Mouse (Mus musculus) left cerebral cortex, postnatal 36 days (tissue): Measurements from ENCODE around the gene Atp6v1fnb. TPM values are rescaled to one million over a fixed set of nuclear protein-coding genes. Genes with fewer than 3 reads are reported as not detected.

Source experiments
- DNase-seq, 2 experiments: peaks; one replicate each; pipeline ENCODE4 v3.0.0; 2021 to 2022; ENCODE audit warnings: low spot score in 2 of 2, mixed read lengths in 1 of 2
- intact Hi-C: fragments of 180-260 bp; cut with DNase I; formaldehyde crosslinking; loops from one replicate; pipeline ENCODE4 v1.15.1; 2025
- total RNA-seq, 2 experiments: library from RNA; stranded (reverse); gene quantifications; 2 replicates each; pipeline ENCODE4 v1.2.3; 2021

The Atp6v1fnb gene
- total RNA-seq, 2 experiments from 2014 or later: 0.49 to 0.63 TPM

DNA sequence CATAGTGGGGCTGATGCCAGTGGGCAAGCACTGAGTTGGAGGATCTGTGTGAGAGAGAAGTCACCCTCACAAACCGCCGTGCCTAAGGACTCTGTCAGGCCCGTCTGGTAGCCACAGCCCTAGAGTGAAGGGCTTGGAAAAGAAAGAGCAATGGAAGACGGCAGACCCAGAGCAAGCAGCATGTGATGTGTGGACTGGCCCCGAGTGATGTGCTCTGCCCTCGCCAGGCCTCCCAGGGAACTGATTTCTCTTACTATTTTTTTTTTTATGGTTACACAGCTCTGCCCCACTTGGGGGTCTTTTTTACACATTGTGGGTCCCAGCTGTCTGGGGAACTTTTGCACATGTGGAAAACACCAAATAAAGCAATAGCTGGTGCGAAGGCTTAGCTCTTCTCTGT lies 9.7 kb upstream of the Atp6v1fnb start:
- DNase-seq: no peak
- intact Hi-C loops: no loop called here

DNA sequence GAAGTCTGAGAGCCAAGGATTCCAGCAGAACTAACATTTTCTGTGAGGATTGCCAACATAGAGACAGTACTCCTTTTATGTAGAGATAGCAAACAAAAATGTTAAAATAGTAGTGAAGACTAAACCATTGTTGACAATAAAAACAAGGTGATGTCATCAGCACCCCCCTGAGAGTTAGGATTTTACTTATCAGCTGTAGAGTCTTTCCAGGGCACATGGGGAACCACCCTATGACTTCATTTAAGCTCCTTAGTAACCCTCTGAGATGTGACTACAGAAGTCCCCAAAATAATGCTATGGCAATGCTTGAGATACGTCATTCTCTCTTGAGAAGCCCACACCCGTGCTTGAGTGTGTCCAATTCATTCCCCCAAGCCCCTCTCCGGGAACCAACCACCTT lies 7.8 kb upstream of the Atp6v1fnb start:
- intact Hi-C loops: no loop called here
- no peak for DNase-seq

DNA sequence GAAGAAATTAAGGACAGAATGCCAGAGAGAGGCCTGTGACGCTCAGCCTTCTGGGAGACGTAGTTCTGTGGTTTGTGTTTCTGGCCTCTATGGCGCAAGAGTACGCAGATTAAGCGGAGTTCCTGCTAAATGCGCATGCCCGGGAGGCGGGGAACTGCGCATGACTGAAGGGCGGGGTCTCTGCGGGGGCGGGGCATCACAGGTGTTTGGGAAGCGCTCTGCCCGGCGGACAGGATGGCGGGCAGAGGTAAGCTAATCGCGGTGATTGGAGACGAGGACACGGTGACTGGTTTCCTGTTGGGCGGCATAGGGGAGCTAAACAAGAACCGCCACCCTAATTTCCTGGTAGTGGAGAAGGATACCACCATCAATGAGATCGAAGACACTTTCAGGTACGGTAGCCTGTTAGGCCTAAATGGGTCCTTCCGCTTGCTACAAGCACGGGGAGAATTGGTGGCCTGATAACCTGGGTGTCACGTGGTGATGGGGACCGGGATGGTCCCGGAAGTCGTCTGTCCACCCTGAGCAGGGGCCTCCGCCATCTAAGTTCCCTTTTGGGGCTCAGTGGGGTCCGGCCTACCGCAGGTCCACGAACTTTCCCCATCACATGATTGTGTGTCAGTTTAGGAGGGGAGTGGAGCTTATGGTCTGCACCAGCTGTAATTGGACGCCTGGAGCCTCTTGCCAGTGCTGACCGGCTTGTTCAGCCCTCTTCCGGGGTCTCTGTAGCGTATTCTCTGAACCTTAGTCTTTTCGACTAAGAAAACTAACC lies 3.5 kb upstream of the Atp6v1fnb start, which contains the start of gene Atp6v1f:
TSS of gene Atp6v1f (plus strand) at position 136 of the 772 bp plus-strand sequence.
- peak; percentile 89 to 91 for DNase-seq
- intact Hi-C loops: no loop called here

DNA sequence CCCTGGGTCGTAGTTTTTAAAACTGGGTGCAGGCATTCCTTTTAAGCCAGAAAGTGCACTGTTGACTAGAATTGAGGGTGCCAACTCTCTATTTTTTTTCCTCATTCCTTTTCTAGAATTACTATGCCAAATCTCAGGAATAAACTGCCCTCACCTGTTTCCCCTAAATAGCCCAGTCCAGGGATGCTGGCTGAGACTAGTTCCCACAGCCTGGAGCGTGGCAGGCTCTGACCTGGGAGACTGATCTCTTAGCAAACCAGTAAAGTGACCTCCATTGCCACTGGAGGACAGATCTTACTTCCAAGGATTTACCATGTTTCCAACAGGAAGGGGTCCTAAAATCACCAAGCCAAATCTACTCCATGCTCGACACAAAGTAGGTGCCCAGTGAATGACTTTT lies 2.4 kb upstream of the Atp6v1fnb start:
- DNase-seq: no peak
- intact Hi-C loops: no loop called here

DNA sequence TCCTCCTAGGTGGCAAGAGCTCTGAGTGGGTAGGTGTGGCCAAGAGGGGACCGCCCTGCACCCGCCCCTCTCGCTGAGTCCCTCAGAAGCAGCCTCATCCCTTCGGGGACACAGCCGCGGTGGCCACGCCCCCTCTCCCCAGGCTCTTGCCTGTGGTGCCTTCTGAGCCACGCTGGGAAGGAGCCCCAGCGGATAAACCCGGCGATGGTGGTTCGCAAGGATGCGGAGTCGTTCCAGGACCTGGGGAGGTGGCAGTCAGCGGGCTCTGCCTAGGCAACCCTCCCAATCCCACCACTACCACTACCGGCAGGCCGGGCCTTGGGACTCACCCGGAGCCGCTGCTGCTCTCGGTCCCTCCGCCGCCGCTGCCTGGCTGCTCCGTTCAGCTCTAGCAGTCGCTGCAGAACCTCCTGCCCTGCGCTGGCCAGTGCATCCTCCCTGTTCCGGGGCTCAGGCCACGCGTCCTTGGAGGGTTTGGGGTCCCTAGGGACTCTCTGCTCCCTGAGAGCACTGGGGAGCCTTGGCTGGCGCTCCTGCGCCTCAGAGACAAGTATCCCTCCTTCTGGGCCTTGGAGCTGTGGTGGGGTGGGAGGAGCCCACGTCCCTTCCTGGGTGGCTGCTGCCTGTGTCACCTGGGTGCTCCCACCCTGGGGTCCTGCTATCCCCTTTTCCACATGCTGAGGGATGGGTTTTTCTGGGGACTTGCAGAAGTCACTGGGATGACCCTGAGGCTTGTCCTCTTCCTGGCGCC lies 2.9 kb downstream of the Atp6v1fnb start:
- intact Hi-C loops: no loop called here
- DNase-seq: peak; percentile 72 to 81

DNA sequence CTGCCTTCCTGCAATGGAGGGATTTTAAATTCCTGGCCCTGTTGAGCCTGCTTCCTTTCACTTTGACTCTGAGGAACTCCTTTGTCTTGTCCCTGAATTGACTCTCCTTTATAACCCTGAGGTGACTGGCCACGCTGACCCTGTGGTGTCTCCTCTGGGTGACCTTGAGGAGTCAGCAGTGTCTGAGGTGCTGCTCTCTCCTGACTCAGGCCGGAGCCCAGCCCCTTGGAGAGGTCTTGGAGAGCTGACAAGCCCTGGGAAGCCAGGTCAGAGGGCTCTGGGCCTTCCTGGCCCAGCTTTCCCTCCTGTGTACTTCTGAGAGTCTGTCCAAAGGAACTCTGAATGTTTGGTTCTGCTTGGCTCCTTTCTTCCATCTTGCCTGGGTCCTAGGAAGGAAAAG lies 3.5 kb downstream of the Atp6v1fnb start:
- intact Hi-C loops: no loop called here
- DNase-seq: no peak

DNA sequence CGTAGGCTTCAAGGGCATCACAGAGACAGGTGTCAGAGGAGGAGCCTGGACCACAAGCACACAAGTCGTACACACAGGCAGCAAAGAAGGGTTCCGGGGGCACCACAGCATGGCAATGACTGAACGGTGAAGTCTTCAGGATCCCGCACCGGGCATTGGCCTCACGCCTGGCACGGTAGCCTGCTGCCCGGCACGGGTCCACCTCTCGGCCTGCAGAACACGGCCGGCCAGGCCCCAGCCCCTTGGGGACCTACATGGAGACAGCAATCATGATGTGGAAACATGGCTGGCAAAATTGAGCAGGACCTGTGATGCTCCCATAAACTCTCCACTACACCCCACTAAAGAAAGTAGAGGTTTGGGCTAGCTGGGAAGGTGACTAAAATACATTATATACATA lies 11.5 kb downstream of the Atp6v1fnb start:
- no peak for DNase-seq
- intact Hi-C loops: no loop called here

DNA sequence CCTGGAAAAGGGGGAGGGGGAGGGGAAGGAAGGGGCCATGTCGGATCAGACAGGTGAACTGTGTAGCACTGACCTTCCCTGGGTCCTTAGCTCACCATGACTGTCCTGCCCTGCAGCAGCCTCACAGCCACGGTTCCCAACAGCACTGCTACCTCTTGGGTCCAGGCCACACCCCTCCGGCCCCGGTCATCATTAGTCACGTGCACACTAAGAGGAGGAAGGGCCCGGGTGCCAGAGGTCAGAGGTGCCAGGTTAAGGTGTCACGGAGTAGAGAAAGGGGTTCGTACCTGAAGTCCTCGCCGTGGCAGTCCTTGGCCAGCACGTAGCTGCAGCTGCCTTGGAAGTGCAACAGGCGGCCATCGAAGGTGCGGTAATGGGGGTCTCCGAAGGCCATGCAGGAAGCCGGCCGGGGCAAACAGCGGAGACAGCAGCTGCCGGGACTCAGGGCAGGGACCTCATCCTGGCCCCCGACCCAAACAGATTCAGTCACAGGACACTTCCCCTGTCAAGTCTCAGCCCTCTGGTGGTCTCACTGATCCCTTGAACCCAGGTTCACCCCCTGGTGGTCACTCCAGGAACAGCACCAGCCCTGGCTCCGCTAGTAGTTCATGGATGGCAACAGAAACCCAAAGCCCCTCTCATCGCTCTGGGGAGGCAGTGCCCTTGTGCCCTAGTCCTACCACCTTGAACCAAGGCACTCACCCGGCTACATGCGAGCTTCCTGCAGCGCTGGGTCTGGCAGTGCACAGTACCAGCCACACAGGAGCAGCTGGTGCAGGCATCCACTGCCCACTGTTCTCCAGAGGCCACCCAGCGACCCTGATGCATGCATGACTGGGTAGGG lies 13.7 kb downstream of the Atp6v1fnb start:
- intact Hi-C loops: loop anchor here (5.0 kb wide), 1 partner anchor 123 kb away; no protein-coding TSS in a partner anchor
- peak in 1 of 2 experiments; percentile 23 for DNase-seq

DNA sequence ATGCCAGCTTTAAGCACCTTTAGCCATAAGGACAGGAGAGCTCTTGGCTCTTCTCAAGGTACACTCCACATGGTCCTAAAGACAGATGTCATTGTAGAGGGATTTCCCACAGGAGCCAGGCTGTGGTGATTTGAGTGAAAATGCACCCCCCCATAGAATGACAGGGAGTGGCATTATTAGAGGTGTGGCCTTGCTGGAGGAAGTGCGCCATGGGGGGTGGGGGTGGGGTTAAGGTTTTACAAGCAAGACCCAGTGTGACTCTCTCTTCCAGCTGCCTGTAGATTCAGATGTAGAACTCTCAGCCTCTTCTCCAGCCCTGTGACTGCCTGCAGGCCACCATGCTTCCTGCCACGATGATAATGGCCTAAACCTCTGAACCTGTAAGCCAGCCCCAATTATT lies 14.7 kb downstream of the Atp6v1fnb start:
- intact Hi-C loops: loop anchor here (5.0 kb wide), 1 partner anchor 124 kb away; no protein-coding TSS in a partner anchor
- DNase-seq: no peak

DNA sequence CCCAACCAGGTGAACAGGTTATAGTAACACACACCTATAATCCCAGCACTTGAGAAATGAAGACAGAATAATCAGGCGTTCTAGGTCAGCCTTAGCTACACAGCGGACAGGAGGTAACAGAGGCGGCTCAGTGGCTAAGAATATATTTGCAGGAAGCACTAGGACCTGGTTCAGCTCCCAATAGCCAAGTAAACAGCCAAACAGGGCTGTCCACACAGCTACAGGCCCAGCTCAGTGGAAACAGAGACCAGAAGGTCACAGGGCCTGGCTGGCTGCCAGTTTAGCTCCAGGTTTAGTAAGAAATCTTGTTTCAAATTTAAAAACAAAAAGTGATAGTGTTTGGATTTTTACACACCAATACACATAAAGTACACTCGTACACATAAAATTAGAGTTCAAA lies 22.9 kb downstream of the Atp6v1fnb start:
- no peak for DNase-seq
- intact Hi-C loops: no loop called here

DNA sequence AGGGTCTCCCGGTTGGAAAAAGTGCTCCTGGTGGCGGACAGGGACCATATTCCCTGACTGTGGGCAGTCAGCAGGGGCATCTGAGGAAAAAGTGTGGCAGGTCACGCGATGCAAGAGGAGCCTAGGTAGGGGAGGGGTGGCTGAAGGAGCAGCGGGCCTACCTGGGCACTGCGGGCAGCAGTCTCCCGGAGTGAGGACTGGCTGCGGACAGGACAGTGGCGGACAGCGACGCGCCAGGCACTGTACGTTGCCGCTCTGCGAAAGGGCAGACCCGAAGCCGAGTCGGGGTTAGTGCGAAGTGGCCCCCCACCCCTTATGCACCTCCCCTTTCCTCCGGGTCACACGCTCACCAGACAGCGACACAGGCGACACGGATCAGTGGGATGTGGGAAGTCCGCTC lies 25.0 kb downstream of the Atp6v1fnb start:
- intact Hi-C loops: no loop called here
- no peak for DNase-seq

DNA sequence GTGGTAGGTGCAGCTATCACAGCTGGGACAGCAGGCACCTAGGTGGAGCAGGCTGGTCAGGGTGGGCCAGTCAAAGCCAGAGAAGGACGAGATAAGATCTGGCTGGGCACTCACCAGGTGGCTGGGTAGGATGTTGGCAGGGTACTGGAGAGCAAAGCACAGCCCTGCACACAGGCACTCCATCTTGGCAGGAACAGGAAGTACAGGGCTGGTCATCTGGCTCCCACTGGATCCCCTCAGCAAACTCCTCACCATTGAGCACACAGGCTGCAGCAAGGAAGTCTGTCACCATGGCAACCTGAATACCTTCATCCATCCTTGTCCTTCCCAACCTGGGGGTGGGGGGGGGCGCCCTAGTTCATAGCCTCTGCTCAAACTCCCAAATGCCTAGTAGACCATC lies 26.6 kb downstream of the Atp6v1fnb start:
- DNase-seq: no peak
- intact Hi-C loops: no loop called here

DNA sequence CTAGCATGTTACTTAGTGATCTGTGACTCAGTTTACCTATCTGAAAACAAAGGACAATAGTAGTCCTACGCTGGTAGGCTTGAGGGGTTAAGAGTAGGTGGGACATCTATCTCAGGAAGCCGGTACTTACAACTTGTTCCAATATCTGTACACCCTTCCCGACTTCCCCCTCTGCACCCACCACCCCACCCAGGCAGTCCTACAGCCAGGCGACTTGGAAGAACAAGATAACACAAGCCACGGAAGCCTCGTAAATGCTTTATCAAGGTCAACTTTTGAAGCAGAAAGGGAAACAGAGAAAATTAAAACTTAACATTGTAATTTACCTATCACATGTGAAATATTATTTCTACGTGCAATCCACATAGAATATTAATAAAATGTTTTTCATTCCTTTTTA lies 28.9 kb downstream of the Atp6v1fnb start:
- no peak for DNase-seq
- intact Hi-C loops: no loop called here

DNA sequence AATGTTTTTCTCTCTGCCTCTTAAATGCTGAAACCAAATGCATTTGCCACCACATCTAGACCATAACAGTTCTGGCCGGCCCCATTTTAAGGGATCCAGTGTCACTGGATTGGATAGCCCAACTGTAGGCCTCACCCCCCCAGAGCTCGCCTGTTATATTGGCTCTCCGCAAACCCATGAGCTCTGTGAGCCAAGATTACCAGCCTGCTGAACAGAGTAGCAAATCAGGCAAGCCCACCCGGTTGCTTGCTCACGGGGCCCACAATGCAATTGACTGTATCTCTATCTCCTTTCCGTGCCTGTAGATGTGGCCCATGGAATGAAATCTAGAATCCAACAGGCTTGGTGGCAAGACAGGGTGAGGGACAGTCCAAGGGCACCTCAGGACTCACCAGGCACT lies 29.6 kb downstream of the Atp6v1fnb start:
- no peak for DNase-seq
- intact Hi-C loops: no loop called here

DNA sequence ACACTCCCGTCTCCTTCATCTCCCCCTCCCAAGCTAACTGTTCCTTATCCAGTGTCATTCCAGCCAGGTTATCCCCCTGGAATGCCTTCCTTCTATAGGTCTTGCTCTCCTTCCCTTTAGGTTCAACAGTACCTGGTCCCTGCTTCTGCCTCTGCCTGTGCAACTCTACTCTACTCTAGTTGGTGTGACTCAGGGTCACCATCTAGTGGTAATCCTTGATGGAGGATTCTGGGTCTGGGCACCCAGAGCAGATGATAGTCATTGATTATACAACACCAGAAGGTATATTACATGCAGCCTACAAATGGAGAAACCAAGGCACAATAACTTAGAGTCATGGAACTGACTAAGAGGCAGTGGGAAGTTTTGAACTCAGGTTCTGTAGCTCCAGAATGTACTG lies 30.4 kb downstream of the Atp6v1fnb start:
- intact Hi-C loops: no loop called here
- no peak for DNase-seq

DNA sequence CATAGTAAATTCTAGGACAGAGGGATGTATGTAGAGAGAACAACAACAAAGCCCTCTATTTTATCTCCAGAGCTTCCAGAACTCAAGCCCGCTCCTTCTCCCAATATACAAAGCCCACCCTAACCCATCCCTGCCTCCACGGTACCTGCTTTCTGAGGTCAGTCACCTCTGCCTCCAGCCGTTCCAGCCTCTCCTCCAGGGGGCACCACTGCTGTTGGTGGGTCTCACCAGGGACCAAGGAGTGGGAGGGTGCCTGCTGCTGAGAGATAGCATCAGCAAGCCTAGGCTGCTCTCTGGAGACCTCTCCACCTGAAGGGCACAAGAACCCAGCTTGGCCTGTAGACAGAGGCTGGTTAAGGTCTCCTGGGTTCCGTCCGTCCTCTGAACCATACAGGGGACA lies 34.3 kb downstream of the Atp6v1fnb start:
- no peak for DNase-seq
- intact Hi-C loops: no loop called here

DNA sequence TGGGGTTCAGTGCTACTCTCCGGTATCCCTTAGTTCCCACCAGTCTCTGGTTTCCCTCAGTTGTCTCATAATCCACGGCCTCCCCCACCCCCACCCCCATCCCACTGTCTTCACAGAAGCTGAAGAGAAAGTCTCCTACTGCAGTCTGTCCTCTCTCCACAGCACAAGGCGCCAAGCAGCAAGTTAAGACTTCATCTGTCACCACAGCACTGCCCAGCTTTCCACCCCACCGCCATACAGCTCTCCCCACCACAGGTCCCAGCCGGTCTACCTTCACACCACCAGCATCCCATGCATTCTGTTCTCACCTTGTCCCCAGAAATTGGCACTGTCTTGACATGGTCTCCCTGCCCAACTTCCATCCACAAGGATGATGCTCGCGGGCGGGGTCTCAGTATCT lies 35.6 kb downstream of the Atp6v1fnb start:
- no peak for DNase-seq
- intact Hi-C loops: no loop called here

DNA sequence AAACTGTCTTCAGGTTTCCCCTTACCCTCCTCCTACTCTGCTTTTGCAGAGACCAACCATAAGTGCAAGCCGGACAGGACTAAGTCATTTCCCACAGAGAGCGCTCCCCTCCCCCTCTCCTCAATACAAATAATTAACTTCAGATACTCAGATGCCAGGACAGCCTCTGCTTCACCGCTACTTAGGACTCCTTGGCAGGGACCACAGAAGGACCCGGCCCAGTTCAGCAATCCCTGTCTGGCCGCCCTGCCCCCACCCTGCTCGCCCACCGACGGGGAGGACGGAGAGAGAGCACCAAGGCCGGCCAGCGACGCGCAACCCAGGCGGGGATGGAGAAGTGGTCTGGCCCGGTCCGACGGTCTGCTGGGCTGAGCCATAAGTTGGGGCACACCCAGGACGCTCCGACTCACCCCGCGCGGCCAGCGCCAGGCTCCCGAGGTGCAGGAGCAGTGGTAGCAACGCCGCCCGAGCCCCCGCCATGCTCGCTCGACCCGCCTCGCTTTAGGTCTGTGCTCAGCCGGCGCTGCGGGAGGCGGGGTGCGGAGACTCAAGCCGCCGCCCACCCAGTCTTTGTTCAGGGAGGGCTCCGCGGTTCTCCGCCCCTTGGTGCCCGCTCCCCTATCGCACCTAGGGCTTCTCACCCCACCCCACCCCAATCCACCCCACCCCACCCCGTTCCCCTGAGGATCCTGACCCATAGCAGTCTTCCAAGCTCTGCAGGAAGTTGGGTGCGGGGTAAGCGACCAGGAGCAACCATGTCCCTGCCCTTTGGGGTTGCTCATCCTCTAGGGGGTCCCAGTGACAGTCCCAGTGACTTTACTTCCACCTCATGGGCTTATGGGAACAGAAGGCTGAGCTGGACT lies 36.4 kb downstream of the Atp6v1fnb start, which contains the start of gene Kcp:
TSS of gene Kcp (minus strand) at position 506 of the 863 bp plus-strand sequence.
- intact Hi-C loops: no loop called here
- DNase-seq: no peak

DNA sequence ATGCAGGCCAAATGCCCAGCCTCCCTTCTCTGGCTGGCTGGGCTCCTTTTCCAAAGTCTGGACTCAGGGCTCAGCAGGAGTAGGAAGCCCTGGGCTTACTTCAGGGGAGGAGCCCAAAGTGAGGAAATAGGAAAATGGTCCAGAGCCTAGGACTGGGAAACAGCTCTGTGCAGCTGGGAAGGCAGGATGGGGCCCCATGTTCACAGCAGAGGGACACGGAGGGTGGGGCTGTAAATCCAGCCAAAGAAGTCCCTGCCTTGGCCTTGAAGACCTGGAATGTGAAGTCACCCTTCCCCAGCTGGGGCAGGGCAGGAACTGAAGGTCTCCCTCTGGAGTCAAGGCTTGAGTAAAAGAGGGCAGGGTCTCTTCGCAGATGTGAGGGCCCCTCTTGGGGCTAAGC lies 37.8 kb downstream of the Atp6v1fnb start:
- DNase-seq: no peak
- intact Hi-C loops: no loop called here
